Mouse (Mus musculus) midbrain, postnatal 0 days (tissue): ENCODE measurements around the gene Lrp6. TPM values are rescaled to one million over a fixed set of nuclear protein-coding genes. Genes with fewer than 3 reads are reported as not detected.

Source experiments
- ATAC-seq: fragments of 200-750 bp; cut with Nextera tagmentation; 2 replicates; pipeline ENCODE4 v1.8.0; 2017; ENCODE audit warnings: moderate number of reproducible peaks, mild to moderate bottlenecking, moderate TSS enrichment, moderate library complexity; ENCODE audit not compliant: low FRiP score
- DNase-seq: peaks from one replicate; pipeline ENCODE4 v3.0.0-alpha.2; 2015; ENCODE audit warnings: low spot score
- H3K27ac ChIP-seq: fragments of 300-500 bp; sonication (generic); 2 replicates; pipeline ENCODE4 v1.5.1; 2014; ENCODE audit warnings: low read depth, mild to moderate bottlenecking, low read length, mixed read lengths
- H3K27me3 ChIP-seq: fragments of 300-500 bp; sonication (generic); 2 replicates; pipeline ENCODE4 v1.6.1; 2014; ENCODE audit warnings: low read length, control low read depth, mixed read lengths; ENCODE audit not compliant: insufficient read depth
- H3K36me3 ChIP-seq: fragments of 300-500 bp; sonication (generic); 2 replicates; pipeline ENCODE4 v1.6.1; 2014; ENCODE audit warnings: low read length, control low read depth, mixed read lengths; ENCODE audit not compliant: insufficient read depth
- H3K4me1 ChIP-seq: fragments of 300-500 bp; sonication (generic); 2 replicates; pipeline ENCODE4 v1.6.1; 2014; ENCODE audit warnings: mild to moderate bottlenecking, control low read depth, antibody characterized with exemption, low read length, mixed read lengths; ENCODE audit not compliant: insufficient read depth
- H3K4me2 ChIP-seq: fragments of 300-500 bp; sonication (generic); 2 replicates; pipeline ENCODE4 v1.6.1; 2014; ENCODE audit warnings: low read depth, mild to moderate bottlenecking, low read length, mixed read lengths; ENCODE audit not compliant: poor library complexity, severe bottlenecking
- H3K4me3 ChIP-seq: fragments of 300-500 bp; sonication (generic); 2 replicates; pipeline ENCODE4 v1.5.1; 2014; ENCODE audit warnings: low read depth, mild to moderate bottlenecking, low read length, moderate library complexity
- H3K9ac ChIP-seq: fragments of 300-500 bp; sonication (generic); replicated peaks from 2 replicates; pipeline ENCODE4 v1.6.1; 2014; ENCODE audit warnings: mild to moderate bottlenecking, low read length, moderate library complexity, mixed read lengths; ENCODE audit not compliant: poor library complexity, severe bottlenecking
- H3K9me3 ChIP-seq: fragments of 300-500 bp; sonication (generic); 2 replicates; pipeline ENCODE4 v1.6.1; 2016; ENCODE audit warnings: low read length, control low read depth
- CTCF ChIP-seq: IDR thresholded peaks from 2 replicates; pipeline ENCODE4 v1.5.1; 2016; ENCODE audit warnings: antibody characterized with exemption, mild to moderate bottlenecking
- WGBS: fragments of 180-500 bp; shearing (Covaris S2); extraction: QIAGEN DNeasy Blood & Tissue Kit; methylation state at CpG from one replicate; pipeline ENCODE4 v1.1.7; 2014; 5-methylcytosine and 5-hydroxymethylcytosine counted together
- polyA plus RNA-seq: library from polyadenylated mRNA; unstranded; fragments of >200 nt; fragmentation: Nextera tagmentation; extraction: Ambion mirVana; gene quantifications from 2 replicates; pipeline ENCODE4 v1.2.1, GENCODE M21; 2015
- total RNA-seq: library from RNA; depleted of rRNA; stranded (reverse); fragments of >200 nt; gene quantifications from 2 replicates; pipeline ENCODE4 v1.2.3, GENCODE M21; 2014

Lrp6 gene
- total and polyA plus RNA-seq, 2 experiments from 2014 or later = 14.7 to 26.3 TPM

- no peak overlapping the region for H3K4me3 ChIP-seq
- no peaks in the 10 kb centered on the region for H3K27me3 ChIP-seq
- ATAC-seq = no peak
- no peaks in the 10 kb centered on the region for H3K9me3 ChIP-seq
- H3K4me1 ChIP-seq = no peaks in the 10 kb centered on the region
- no peak overlapping the region for H3K27ac ChIP-seq
- H3K4me2 ChIP-seq = no peak overlapping the region
- no peak overlapping the region for H3K9ac ChIP-seq
- TF ChIP-seq CTCF = no peak
- H3K36me3 ChIP-seq = no peaks in the 10 kb centered on the region
- 15% methylated on average over 5 of the region's 5 CpGs for WGBS
- DNase-seq = no peak
Measured at GRCm38 (mm10) chr6:134582110-134582509, 15.3 kb upstream of the Lrp6 start.

- TF ChIP-seq CTCF = no peak
- no peak for ATAC-seq
- H3K36me3 ChIP-seq = no peaks in the 10 kb centered on the region
- H3K9ac ChIP-seq = no peak overlapping the region
- H3K27me3 ChIP-seq = no peaks in the 10 kb centered on the region
- no peak overlapping the region for H3K4me3 ChIP-seq
- H3K9me3 ChIP-seq = no peaks in the 10 kb centered on the region
- H3K27ac ChIP-seq = no peak overlapping the region
- H3K4me2 ChIP-seq = no peak overlapping the region
- H3K4me1 ChIP-seq = no peaks in the 10 kb centered on the region
- no peak for DNase-seq
- WGBS = 87% methylated on average over 4 of the region's 4 CpGs
Measured at GRCm38 (mm10) chr6:134579506-134579905, 12.7 kb upstream of the Lrp6 start.

GRCm38 (mm10) chr6:134578039-134578438, 11.3 kb upstream of the Lrp6 start:
- TF ChIP-seq CTCF = no peak
- DNase-seq = no peak
- Histone ChIP-seq H3K4me3 (no peak overlapping the region), H3K27ac (no peak overlapping the region), H3K36me3 (no peaks in the 10 kb centered on the region), H3K9ac (no peak overlapping the region), H3K4me1 (no peaks in the 10 kb centered on the region), H3K9me3 (no peaks in the 10 kb centered on the region), H3K4me2 (no peak overlapping the region), H3K27me3 (no peaks in the 10 kb centered on the region)
- 61% methylated on average over 6 of the region's 6 CpGs for WGBS
- ATAC-seq = no peak

- Histone ChIP-seq H3K36me3 (no peaks in the 10 kb centered on the region), H3K4me2 (no peak overlapping the region), H3K4me3 (no peak overlapping the region), H3K9me3 (no peaks in the 10 kb centered on the region), H3K9ac (no peak overlapping the region), H3K27me3 (no peaks in the 10 kb centered on the region), H3K27ac (no peak overlapping the region), H3K4me1 (no peaks in the 10 kb centered on the region)
- no peak for ATAC-seq
- no peak for TF ChIP-seq CTCF
- 73% methylated on average over 3 of the region's 3 CpGs for WGBS
- no peak for DNase-seq
Measured at GRCm38 (mm10) chr6:134575288-134575741, 8.6 kb upstream of the Lrp6 start.

GRCm38 (mm10) chr6:134567986-134568556, 1.3 kb upstream of the Lrp6 start:
- no peak overlapping the region for H3K4me2 ChIP-seq
- H3K27ac ChIP-seq = no peak overlapping the region
- ATAC-seq = no peak
- H3K4me1 ChIP-seq = 0 out of 2 replicates have a peak, but pooled peaks cover 7% of the 10 kb centered on the region
- H3K27me3 ChIP-seq = no peaks in the 10 kb centered on the region
- H3K9ac ChIP-seq = no peak overlapping the region
- no peak for TF ChIP-seq CTCF
- no peak for DNase-seq
- no peaks in the 10 kb centered on the region for H3K36me3 ChIP-seq
- H3K4me3 ChIP-seq = no peak overlapping the region
- WGBS = 75% methylated on average over 5 of the region's 5 CpGs
- H3K9me3 ChIP-seq = no peaks in the 10 kb centered on the region

GRCm38 (mm10) chr6:134566248-134566817, 432 bp downstream of the Lrp6 start:
- DNase-seq = peak; percentile 12
- 0 out of 2 replicates have a peak, but pooled peaks cover 7% of the 10 kb centered on the region for H3K4me1 ChIP-seq
- H3K4me3 ChIP-seq = peak overlapping the region; percentile 94
- ATAC-seq = peak; percentile 62
- H3K9ac ChIP-seq = peak overlapping the region; percentile 94
- H3K4me2 ChIP-seq = peak overlapping the region; percentile 91
- H3K36me3 ChIP-seq = no peaks in the 10 kb centered on the region
- H3K27ac ChIP-seq = peak overlapping the region; percentile 100
- no peaks in the 10 kb centered on the region for H3K9me3 ChIP-seq
- H3K27me3 ChIP-seq = no peaks in the 10 kb centered on the region
- TF ChIP-seq CTCF = no peak
- WGBS = 1% methylated on average over 27 of the region's 64 CpGs
